Mouse (Mus musculus) erythroblast, adult 5-6 weeks (primary cell): ENCODE measurements around the gene B4galnt1. TPM values are rescaled to one million over a fixed set of nuclear protein-coding genes. Genes with fewer than 3 reads are reported as not detected.
"Not testable (repeated sequence)": the region's sequence is repeated elsewhere in the genome, so short reads cannot be mapped to it uniquely, and the experiment has no call there.

Source experiments
- ATAC-seq: replicated peaks from 2 replicates; pipeline ENCODE4 v1.8.0; 2016; ENCODE audit warnings: moderate number of reproducible peaks, mild to moderate bottlenecking, moderate TSS enrichment, inconsistent platforms; ENCODE audit not compliant: poor library complexity, low FRiP score, severe bottlenecking
- total RNA-seq, 2 experiments: library from RNA; stranded (forward) in 1 of 2; stranded (reverse) in 1 of 2; fragments of 150-400 nt in 1 of 2; fragments of 200-764, 138-1000 nt in 1 of 2; gene quantifications; 2 replicates each; pipeline versions ENCODE4 v1.2.3 to v1.2.4; 2015 to 2017; ENCODE audit warnings: low replicate concordance in 2 of 2

The B4galnt1 gene
- total RNA-seq (2015; ENCODE audit: low replicate concordance) (33.0 and 34.3 TPM in 2 replicates), total RNA-seq (2017; ENCODE audit: low replicate concordance) (8.1 and 17.6 TPM in 2 replicates)

DNA sequence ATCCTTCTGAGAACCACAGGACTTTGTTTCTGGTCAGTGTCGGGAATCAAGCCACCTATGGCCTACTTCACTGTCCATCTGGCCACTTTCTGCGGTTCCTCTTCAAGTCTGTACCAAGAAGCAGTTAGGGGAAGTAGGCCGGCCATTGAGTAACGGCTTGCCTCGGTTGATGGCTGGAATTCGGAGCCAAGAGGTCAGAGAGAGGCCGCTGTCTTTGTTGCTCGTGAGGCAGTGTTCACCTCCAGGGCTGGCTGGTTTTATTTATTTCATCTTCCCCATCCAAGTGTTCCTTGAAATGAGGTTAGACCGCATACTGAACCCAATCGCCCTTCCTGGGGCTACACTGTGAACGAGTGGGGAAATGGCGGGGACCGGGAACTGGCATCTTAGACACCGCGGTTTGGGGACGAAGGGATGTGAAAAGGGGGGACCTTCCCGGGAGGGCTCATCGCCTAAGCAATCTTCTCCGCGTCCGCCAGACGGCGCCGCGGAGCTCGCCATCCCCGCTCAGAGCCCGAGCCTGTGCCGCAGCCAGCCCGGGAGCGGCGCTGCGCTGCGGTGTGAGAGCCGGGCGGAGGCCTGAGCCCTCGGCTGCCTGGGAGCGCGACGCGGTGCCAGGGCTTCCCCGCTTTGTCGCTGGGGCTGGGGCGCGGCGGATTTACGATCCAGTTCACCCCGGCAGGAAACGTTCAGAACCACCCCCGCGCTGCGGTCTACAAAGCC, at the start of gene B4galnt1:
B4galnt1 (plus strand) TSS at position 595 of the 723 bp plus-strand sequence.
- ATAC-seq = peak; percentile 94

DNA sequence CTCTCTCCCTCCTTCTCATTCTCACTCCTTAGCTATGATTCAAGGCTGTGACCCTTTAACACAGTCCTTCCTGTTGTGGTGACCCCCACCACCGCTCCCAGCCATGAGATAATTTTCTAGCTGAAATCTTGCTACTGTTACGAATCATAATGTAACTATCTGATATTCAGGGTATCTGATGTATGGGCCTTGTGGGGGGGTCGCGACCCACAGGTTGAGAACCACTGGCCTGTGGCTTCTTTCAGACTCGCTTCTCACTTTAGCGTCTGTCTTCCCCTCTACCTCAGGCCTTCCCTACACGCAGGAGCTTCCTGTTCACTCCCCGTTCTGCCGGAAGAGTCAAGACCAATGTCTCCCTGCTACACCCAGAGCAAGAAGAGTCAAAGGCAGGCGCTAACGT, 46.6 kb upstream of the B4galnt1 start:
- no peak for ATAC-seq

DNA sequence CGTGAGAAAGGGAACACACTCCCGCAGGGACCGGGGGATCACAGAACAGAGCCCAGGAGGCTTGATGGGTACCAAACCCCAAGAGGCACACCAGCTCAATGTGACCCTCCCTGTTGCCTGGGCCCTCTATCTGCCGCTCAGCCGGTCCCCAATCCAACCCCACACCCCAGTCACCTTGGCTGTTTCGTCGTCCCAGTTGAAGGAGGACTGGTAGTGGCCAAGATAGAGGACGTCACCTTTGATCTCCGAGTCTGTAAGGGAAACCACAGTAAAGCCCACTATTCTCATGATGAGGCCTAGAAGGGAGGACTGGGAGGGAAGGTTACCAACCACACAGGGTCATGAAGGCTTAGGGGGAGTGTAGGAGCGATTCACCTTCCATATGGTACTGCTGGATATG, 45.8 kb upstream of the B4galnt1 start:
- ATAC-seq = no peak

DNA sequence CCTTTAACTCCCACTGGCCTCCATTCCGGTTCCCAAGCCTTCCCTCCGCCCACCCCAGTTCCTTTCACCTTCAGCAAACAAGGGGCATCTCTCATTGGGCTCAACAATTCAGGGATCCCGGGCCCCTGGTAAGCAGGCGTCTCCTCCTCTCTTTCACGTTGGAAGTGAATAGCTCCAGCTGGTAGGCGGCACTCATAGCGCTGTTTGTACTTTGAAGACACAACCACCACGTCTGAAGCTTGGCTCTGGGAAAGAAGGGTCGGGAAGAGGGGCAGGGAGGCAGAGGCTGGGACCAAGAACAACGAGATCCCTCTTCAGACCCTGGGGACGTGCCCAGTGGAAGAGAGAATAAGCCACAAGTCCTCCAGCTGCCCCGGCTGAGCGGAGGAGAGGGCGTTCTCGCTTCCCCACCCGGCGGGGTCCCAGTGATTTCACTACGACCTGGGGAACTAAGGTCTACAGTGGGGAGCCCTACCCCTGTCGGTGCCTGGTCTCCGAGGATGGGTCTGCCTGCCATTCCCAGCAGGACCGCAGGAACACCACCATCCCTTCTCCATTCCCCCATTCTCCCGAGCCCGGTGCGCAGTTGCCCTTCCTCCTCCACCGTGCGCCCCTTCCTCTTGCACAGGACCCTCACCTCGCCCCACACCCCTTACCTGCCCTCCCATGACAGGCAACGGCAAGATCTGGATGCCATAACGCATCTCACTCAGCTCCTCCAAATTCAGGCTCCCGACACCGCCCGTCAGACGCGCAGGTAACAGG, 44.5 kb upstream of the B4galnt1 start:
- peak; percentile 4 for ATAC-seq

DNA sequence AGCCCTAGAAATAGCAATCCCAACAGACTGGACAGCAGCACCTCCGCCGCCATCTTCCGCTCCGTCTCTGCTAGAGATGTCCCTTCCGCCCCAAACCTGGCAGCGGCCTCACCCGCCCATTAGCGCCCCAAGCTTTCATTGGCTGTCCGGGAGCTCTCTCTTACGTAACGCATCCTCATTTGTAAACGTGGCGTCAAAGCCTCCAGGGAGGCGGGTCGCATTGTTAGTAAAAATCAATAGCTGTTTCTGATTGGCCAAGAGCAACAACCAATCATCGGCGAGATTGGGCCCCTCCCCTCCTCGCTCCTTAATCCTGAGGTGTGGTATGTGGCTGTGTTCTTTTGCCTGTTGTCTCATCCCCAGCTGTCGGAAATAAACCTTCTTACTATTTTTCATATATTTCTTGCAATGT, 44.0 kb upstream of the B4galnt1 start, which contains the start of gene Os9:
Os9 (minus strand) TSS at position 66 of the 412 bp plus-strand sequence.
- ATAC-seq = peak; percentile 92

DNA sequence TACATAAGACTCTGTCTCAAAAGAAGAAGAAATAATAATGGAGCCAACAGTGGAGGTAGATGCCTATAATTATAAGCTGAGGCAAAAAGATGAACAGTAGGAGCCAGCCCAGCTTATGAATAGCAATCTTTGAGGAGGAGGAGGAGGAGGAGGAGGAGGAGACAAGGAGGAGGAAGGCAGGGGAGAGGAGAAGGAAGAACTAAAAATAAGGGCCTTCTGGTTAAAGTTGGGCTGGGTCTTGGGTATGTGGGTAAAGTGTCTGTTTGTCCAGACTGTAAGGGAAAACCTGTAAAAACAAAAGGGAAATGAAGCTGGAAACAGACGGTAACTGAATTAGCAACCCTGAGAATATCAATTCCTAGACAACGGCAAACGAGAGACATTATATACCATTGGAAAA, 43.0 kb upstream of the B4galnt1 start:
- ATAC-seq = no peak

DNA sequence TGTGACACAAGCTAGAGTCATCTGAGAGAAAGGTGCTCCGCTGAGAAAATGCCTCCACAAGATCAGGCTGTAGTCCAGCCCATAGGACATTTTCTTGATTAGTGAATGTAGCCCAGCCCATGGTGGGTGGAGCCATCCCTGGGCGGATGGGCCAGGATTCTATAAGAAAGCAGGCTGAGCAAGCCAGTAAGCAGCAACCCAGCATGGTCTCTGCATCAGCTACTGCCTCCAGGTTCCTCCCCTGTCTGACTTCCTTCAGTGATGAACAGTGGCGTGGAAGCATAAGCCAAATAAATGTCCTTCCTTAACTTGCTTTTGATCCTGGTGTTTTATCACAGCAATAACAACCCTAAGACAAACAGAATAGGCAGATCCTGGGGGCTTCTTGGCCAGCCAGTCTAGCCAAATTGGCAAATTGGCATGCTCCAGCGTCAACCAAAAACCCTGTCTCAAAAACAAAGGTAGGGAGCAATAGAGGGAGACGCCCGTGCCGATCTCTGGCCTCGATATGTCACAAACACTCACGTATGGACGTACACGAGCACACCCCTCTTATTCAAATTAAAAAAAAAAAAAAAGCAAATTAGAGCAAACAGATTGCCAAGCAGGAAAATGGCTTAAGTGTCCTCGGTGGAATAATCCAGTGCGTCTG, 42.1 kb upstream of the B4galnt1 start:
- ATAC-seq = peak; percentile 66

DNA sequence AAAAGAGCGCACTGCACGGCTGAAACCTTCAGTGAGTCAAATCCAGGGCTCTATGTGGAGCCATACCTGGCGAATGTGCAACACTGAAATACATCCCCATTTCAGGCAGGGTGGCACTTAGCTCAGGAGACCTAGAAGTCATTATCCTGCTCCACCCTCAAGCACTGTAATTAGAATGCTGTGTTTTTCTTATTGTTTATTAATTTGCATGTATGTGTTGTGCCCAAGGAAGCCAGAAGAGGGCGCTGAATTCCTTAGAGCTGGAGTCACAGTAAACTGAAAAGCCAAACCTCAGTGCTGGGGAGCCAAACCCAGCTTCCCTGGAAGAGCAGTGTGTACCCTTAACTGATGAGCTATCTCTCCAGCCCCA, 41.6 kb upstream of the B4galnt1 start:
- ATAC-seq = peak; percentile 52

DNA sequence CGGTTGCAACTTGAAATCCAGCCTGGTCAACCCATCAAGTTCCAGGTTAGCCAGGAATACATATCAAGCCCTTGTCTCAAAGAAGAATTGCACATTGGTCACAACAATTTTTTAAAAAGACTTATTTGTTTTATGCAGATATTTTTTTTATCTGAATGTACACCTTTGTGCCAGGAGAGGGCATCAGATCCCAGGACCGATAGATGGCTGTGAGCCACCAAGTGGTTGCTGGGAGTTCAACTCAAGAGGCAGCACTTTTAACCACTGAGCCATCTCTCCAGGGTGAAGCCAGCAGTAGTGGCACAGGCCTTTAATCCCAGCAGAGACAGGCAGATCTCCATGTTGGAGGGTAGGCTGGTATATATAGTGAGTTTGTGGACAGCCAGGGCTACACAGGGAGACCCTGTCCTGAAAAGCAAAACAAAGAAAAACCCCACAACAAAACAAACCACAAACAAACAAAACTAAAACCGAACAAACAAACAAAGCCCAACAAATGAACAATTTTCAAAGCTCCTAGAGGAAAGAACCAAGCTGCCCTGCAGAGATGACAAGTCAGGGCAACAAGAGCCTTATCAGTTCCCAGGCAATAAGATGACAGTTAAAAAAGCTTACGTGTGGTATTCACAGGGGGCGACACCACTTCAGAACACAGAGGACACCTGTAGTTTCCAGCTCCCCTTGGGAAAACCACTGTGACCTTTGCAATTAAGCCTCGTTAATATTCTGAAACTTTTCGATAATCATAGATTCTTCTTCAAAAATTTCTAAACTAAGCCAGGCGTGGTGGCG, 39.6 kb upstream of the B4galnt1 start:
- no peak for ATAC-seq

DNA sequence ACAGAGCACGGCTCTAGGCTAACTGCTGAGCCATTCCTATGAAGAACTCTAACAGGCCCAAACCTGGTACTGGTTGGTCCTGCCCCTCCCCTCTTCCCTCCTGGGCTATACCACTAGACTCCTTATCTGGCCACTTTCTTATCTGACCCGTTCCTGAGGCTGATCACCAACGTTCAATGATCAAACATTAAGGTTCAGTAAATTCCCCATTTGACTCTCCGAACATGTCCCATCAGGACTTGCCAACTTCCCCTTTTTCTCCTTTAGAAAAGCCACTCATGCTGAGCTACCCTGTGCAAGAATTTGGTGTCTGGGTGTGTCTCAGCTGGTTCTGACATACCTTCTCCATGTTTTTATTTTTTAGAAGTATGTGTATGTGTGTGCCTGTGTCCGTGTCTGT, 38.4 kb upstream of the B4galnt1 start:
- no peak for ATAC-seq

DNA sequence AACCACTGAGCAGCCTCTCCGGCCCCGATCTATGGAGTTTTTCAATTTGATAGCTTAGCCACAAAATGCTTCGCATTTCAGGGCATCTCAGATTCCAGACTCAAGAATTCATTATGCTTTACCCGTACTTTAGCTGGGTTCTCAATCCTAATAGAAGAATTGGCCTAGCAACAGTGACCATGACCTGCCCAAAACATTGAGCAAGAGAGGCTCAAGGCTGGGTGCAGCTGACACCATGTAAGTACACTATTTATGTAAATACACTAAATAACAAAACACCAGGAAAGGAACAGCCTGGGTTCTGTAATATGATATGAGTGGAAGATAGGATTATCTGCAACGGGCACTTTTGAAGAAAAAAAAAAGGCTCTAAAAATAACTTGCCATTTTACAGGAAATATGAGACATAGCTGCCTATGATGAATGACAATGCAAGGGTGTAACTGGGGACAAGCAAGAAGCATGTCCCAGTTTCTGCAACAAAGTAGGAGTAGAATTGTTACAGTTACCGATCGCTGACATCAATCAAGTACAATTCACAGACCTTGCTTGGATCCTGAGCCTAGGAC, 37.2 kb upstream of the B4galnt1 start:
- no peak for ATAC-seq

DNA sequence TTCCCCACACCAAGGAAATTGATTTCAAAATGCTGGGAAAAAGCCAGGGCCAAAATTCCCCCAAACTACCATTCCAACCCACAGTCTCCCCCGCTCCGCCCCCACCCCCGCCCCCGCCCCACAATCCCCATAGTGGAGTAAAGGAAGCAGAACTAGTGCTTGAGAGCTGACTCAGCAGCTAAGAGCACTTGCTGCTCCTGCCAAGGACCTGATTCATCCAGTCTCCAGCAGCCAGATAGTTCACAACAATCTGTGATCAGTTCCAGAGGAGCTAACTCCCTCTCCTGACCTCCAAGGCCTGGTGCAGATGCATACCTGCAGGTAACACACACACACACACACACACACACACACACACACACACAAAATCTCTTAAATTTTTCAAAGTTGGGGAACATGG, 35.6 kb upstream of the B4galnt1 start:
- ATAC-seq = no peak

DNA sequence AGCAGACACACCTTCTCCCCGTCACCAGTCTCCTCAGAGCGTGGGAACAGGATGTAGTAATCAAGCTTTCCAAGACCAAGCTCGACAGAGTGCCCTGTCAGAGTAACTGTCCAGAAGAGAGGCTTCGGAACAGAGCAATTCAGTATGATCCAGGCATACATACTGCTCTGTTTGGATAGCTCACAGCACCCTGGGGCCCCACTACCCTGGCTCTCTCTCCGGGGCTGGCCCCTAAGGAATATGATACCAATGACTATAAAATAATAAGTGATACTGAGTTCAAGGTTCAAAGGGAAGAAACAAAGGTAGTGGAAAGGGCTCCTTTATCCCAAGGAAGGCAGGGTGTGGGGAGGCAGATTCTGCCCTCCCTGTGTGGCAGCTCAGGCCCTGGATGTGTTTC, 32.6 kb upstream of the B4galnt1 start:
- no peak for ATAC-seq

DNA sequence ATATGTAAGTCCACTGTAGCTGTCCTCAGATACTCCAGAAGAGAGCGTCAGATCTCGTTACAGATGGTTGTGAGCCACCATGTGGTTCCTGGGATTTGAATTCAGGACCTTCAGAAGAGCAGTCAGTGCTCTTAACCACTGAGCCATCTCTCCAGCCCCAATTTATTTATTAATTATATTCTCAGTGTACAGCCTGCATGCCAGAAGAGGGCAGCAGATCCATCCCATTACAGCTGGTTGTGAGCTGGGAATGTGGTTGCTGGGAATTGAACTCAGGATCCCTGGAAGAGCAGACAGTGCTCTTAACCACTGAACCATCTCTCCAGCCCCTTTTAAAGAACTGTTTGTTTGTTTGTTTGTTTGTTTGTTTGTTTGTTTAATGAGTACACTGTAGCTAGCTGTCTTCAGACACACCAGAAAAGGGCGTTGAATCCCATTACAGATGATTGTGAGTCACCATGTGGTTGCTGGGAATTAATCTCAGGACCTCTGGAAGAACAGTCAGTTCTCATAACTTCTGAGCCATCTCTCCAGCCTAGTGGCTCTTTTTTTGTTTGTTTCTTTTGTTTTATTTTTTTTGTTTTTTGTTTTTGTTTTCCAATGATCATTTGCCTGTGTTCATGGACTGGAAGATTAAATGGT, 30.5 kb upstream of the B4galnt1 start:
- not testable (repeated sequence) for ATAC-seq

DNA sequence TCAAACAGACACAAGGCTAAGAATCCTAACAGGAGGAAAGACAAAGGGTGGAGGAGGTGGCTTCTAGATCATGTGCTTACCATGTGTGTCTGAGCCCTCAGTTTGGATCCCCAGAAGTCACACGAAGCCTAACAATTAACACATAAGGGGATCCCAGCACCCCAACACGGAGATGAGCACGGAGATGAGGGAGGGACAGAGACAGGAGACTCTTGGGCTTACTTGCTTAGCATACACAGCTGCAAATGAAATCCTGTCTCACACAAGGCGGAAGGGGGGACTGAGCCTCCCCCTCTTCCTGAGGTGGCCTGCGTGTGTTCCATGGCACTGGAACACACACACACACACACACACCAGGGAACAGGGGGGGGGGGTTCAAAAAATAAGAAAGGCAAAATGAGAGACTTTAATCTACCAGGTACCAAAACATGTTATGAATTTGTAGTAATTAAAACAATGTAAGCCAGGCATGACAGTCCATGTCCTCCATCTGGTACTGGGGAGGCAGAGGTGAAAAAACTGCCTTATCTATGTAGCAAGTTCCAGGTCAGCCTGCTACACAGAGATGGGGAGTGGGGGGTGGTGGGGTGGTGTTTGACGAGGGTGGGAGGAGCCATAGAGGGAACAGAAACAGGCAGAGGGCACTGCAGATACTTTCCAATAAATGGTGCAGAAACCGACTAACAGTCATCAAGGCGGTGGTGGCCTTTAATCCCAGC, 29.7 kb upstream of the B4galnt1 start:
- peak; percentile 44; the same call in 1 of the 2 replicates for ATAC-seq

DNA sequence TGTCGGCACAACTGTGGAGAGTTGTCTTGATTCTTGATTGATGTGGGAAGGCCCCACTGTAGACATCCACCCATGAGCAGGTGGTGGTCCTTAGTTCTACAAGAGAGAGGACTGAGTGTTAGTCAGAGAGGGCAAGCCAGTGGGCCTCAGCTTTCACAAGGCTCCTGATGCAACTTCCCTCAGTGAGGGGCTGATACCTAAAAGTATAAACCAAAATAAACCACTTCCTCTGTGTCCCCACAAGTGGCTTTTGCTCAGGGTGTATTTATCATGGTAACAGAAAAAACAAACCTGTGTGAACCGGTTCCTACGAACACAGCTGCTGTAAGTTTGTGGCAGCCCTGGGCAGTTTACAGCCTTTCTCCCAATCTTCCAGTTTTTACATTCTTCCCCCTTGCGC, 28.5 kb upstream of the B4galnt1 start:
- ATAC-seq = no peak

DNA sequence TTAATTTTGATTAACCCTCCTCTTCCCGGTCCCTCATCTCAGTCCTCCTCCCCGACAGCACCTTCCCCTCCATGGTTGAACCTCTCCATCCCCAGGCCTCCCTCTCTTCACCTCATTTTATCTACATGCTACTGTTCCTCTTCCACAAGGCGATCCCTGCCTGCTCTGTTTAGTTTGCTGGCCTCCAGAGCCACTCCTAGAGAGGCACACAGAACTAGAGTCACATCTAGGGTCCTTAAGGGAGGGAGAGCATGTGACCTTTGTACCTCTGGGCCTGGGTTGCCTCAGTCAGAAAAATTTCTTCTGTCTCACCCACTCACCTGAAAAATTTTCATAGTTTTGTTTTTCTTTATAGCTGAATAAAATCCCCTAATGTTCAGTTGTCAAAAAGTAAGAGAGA, 27.1 kb upstream of the B4galnt1 start:
- no peak for ATAC-seq

DNA sequence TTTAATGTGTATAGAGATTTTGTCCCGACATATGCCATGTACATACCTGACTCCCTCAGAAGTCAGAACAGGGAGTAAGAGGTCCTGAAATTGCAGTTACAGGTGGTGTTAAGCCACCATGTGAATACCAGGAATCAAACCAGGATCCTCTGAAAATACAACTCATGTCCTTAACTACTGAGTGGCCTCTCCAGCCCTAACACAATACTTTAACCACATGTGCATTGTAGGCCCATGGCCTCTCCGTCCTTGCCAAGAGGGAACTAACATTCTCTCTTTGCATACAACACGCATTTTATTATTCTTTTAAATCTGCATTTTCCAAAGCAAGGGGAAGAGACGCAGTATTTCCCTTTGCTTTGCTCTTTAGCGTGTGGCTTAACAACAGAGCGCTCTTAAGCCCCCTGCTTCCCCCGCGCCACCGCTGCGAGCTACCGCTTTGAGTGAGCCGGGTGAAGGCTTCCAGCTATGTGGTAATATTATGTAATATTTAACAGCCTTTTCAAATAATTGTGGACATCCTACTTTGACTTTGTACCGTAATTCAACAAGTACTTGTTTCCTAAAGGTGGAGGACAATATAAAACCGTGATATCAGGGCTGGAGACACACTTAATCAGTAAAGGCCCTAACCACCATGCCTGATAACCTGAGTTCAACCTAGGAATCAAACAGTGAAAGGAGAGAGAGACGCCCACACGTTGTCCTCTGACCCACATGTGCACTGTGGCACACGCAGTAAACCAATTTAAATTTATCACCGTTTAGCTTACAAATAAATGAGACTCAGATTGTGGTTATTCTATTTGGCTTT, 26.5 kb upstream of the B4galnt1 start:
- ATAC-seq = no peak
